Mouse (Mus musculus): ENCODE measurements around the gene Gm3646. TPM values are rescaled to one million over a fixed set of nuclear protein-coding genes. Genes with fewer than 3 reads are reported as not detected.

The Gm3646 gene
- polyA plus RNA-seq, 2 experiments = not detected

GRCm38 (mm10) chr1:39784632-39785031, 20.5 kb downstream of the Gm3646 start:
- ATAC-seq (ENCODE audit: insufficient read depth) = no peak
- H3K9ac ChIP-seq (replicated peaks) = no peak overlapping the region
- WGBS (ENCODE audit: insufficient replicate concordance) = 37% methylated on average over 5 of the region's 5 CpGs
- DNase-seq (ENCODE audit: low read depth in 3 of 3, low spot score in 3 of 3) = no peak
- no peaks in the 10 kb centered on the region for H3K27me3 ChIP-seq (ENCODE audit: control insufficient read depth, insufficient read depth, low read length)
- no peaks in the 10 kb centered on the region for H3K36me3 ChIP-seq (replicated peaks; ENCODE audit: control insufficient read depth, insufficient read depth, low read depth)
- no peak overlapping the region for H3K27ac ChIP-seq
- no peaks in the 10 kb centered on the region for H3K9me3 ChIP-seq (ENCODE audit: control insufficient read depth, low read length)
- peaks cover 0 to 6% of the 10 kb centered on the region in 2 experiments; a peak in 2 of 4 replicates for H3K4me1 ChIP-seq (replicated peaks; ENCODE audit: control insufficient read depth in 2 of 2, insufficient read depth in 2 of 2, low read length in 1 of 2)
- H3K4me2 ChIP-seq (ENCODE audit: low read depth) = no peak overlapping the region
- H3K4me3 ChIP-seq (ENCODE audit: insufficient read depth in 1 of 2, low read depth in 2 of 2, low read length in 2 of 2) = no peak overlapping the region
- TF ChIP-seq EP300 (IDR thresholded peaks at IDR 0.05; ENCODE audit: low read depth) (no peak), CTCF (IDR thresholded peaks at IDR 0.05; ENCODE audit: low read depth) (no peak)

GRCm38 (mm10) chr1:39781835-39782234, 23.3 kb downstream of the Gm3646 start:
- Histone ChIP-seq H3K4me2 (ENCODE audit: low read depth) (no peak overlapping the region), H3K27ac (no peak overlapping the region), H3K4me3 (ENCODE audit: insufficient read depth in 1 of 2, low read depth in 2 of 2, low read length in 2 of 2) (no peak overlapping the region), H3K9me3 (ENCODE audit: control insufficient read depth, low read length) (no peaks in the 10 kb centered on the region), H3K27me3 (ENCODE audit: control insufficient read depth, insufficient read depth, low read length) (no peaks in the 10 kb centered on the region), H3K36me3 (replicated peaks; ENCODE audit: control insufficient read depth, insufficient read depth, low read depth) (no peaks in the 10 kb centered on the region), H3K9ac (replicated peaks) (no peak overlapping the region), H3K4me1 (replicated peaks; ENCODE audit: control insufficient read depth in 2 of 2, insufficient read depth in 2 of 2, low read length in 1 of 2) (peaks cover 0 to 12% of the 10 kb centered on the region in 2 experiments; a peak in 2 of 4 replicates)
- no peak for DNase-seq (ENCODE audit: low read depth in 3 of 3, low spot score in 3 of 3)
- no peak for TF ChIP-seq EP300 (IDR thresholded peaks at IDR 0.05; ENCODE audit: low read depth)
- no peak for TF ChIP-seq CTCF (IDR thresholded peaks at IDR 0.05; ENCODE audit: low read depth)
- ATAC-seq (ENCODE audit: insufficient read depth) = no peak
- WGBS (ENCODE audit: insufficient replicate concordance) = 45% methylated on average over 6 of the region's 6 CpGs

- Histone ChIP-seq H3K27me3 (ENCODE audit: control insufficient read depth, insufficient read depth, low read length) (no peaks in the 10 kb centered on the region), H3K9ac (replicated peaks) (no peak overlapping the region), H3K4me1 (replicated peaks; ENCODE audit: control insufficient read depth in 2 of 2, insufficient read depth in 2 of 2, low read length in 1 of 2) (peaks cover 0 to 10% of the 10 kb centered on the region in 2 experiments; a peak in 2 of 4 replicates), H3K9me3 (ENCODE audit: control insufficient read depth, low read length) (no peaks in the 10 kb centered on the region), H3K4me3 (ENCODE audit: insufficient read depth in 1 of 2, low read depth in 2 of 2, low read length in 2 of 2) (no peak overlapping the region), H3K27ac (no peak overlapping the region), H3K4me2 (ENCODE audit: low read depth) (no peak overlapping the region), H3K36me3 (replicated peaks; ENCODE audit: control insufficient read depth, insufficient read depth, low read depth) (no peaks in the 10 kb centered on the region)
- no peak for ATAC-seq (ENCODE audit: insufficient read depth)
- DNase-seq (ENCODE audit: low read depth in 3 of 3, low spot score in 3 of 3) = no peak
- WGBS (ENCODE audit: insufficient replicate concordance) = 66% methylated on average over 16 of the region's 16 CpGs
- TF ChIP-seq CTCF (IDR thresholded peaks at IDR 0.05; ENCODE audit: low read depth) = no peak
- TF ChIP-seq EP300 (IDR thresholded peaks at IDR 0.05; ENCODE audit: low read depth) = no peak
Measured at GRCm38 (mm10) chr1:39779111-39779980, 25.8 kb downstream of the Gm3646 start.

- peaks cover 0 to 12% of the 10 kb centered on the region in 2 experiments; a peak in 2 of 4 replicates for H3K4me1 ChIP-seq (replicated peaks; ENCODE audit: control insufficient read depth in 2 of 2, insufficient read depth in 2 of 2, low read length in 1 of 2)
- TF ChIP-seq CTCF (IDR thresholded peaks at IDR 0.05; ENCODE audit: low read depth) = no peak
- no peak for TF ChIP-seq EP300 (IDR thresholded peaks at IDR 0.05; ENCODE audit: low read depth)
- ATAC-seq (ENCODE audit: insufficient read depth) = no peak
- WGBS (ENCODE audit: insufficient replicate concordance) = 68% methylated on average over 14 of the region's 14 CpGs
- H3K4me3 ChIP-seq (ENCODE audit: insufficient read depth in 1 of 2, low read depth in 2 of 2, low read length in 2 of 2) = no peak overlapping the region
- no peaks in the 10 kb centered on the region for H3K9me3 ChIP-seq (ENCODE audit: control insufficient read depth, low read length)
- H3K4me2 ChIP-seq (ENCODE audit: low read depth) = no peak overlapping the region
- no peak overlapping the region for H3K9ac ChIP-seq (replicated peaks)
- H3K27me3 ChIP-seq (ENCODE audit: control insufficient read depth, insufficient read depth, low read length) = no peaks in the 10 kb centered on the region
- H3K36me3 ChIP-seq (replicated peaks; ENCODE audit: control insufficient read depth, insufficient read depth, low read depth) = no peaks in the 10 kb centered on the region
- no peak for DNase-seq (ENCODE audit: low read depth in 3 of 3, low spot score in 3 of 3)
- H3K27ac ChIP-seq = no peak overlapping the region
Measured at GRCm38 (mm10) chr1:39773991-39774729, 31.0 kb downstream of the Gm3646 start.

- Histone ChIP-seq H3K27me3 (ENCODE audit: control insufficient read depth, insufficient read depth, low read length) (no peaks in the 10 kb centered on the region), H3K36me3 (replicated peaks; ENCODE audit: control insufficient read depth, insufficient read depth, low read depth) (no peaks in the 10 kb centered on the region), H3K4me2 (ENCODE audit: low read depth) (no peak overlapping the region), H3K27ac (no peak overlapping the region), H3K9ac (replicated peaks) (no peak overlapping the region), H3K4me1 (replicated peaks; ENCODE audit: control insufficient read depth in 2 of 2, insufficient read depth in 2 of 2, low read length in 1 of 2) (peaks cover 0 to 11% of the 10 kb centered on the region in 2 experiments; a peak in 2 of 4 replicates), H3K4me3 (ENCODE audit: insufficient read depth in 1 of 2, low read depth in 2 of 2, low read length in 2 of 2) (no peak overlapping the region), H3K9me3 (ENCODE audit: control insufficient read depth, low read length) (no peaks in the 10 kb centered on the region)
- 62% methylated on average over 5 of the region's 5 CpGs for WGBS (ENCODE audit: insufficient replicate concordance)
- no peak for DNase-seq (ENCODE audit: low read depth in 3 of 3, low spot score in 3 of 3)
- ATAC-seq (ENCODE audit: insufficient read depth) = no peak
- TF ChIP-seq EP300 (IDR thresholded peaks at IDR 0.05; ENCODE audit: low read depth) (no peak), CTCF (IDR thresholded peaks at IDR 0.05; ENCODE audit: low read depth) (no peak)
Measured at GRCm38 (mm10) chr1:39773551-39773950, 31.6 kb downstream of the Gm3646 start.
